Mouse (Mus musculus): ENCODE measurements around the gene Nsf.

- no peak for TF ChIP-seq CTCF (conservative IDR thresholded peaks at IDR 0.05; ENCODE audit: low read length)
- TF ChIP-seq POU5F1 (IDR thresholded peaks at IDR 0.05; ENCODE audit: borderline replicate concordance, low read length), result no peak
- TF ChIP-seq NANOG (IDR thresholded peaks at IDR 0.05; ENCODE audit: borderline replicate concordance, low read length), result no peak
Measured at GRCm38 (mm10) chr11:103815986-103816385, 137.9 kb downstream of the Nsf start.

All from E14TG2a.4 (cell line).